Mouse (Mus musculus) limb, embryonic 11.5 days (tissue): ENCODE data around the gene Serpinb6b. TPM values are rescaled to one million over a fixed set of nuclear protein-coding genes. Genes with fewer than 3 reads are reported as not detected.

Source experiments
- ATAC-seq: fragments of 200-750 bp; cut with Nextera tagmentation; 2 replicates; pipeline ENCODE4 v1.8.0; 2017; ENCODE audit warnings: low read depth; ENCODE audit not compliant: insufficient number of reproducible peaks, low FRiP score, low TSS enrichment
- DNase-seq: peaks from one replicate; pipeline ENCODE4 v3.0.0-alpha.2; 2015; ENCODE audit warnings: low spot score
- H3K27ac ChIP-seq: fragments of 300-500 bp; sonication (generic); replicated peaks from 2 replicates; pipeline ENCODE4 v1.5.1; 2014; ENCODE audit warnings: low read depth, mild to moderate bottlenecking, low read length
- H3K27me3 ChIP-seq: fragments of 300-500 bp; sonication (generic); 2 replicates; pipeline ENCODE4 v1.6.1; 2014; ENCODE audit warnings: mild to moderate bottlenecking, low read length, mixed read lengths; ENCODE audit not compliant: control insufficient read depth, insufficient read depth
- H3K36me3 ChIP-seq: fragments of 300-500 bp; sonication (generic); 2 replicates; pipeline ENCODE4 v1.6.1; 2014; ENCODE audit warnings: mild to moderate bottlenecking, low read length, moderate library complexity, mixed read lengths; ENCODE audit not compliant: control insufficient read depth, insufficient read depth
- H3K4me1 ChIP-seq: fragments of 300-500 bp; sonication (generic); 2 replicates; pipeline ENCODE4 v1.6.1; 2014; ENCODE audit warnings: low read length, mixed read lengths; ENCODE audit not compliant: control insufficient read depth, insufficient read depth
- H3K4me2 ChIP-seq: fragments of 300-500 bp; sonication (generic); 2 replicates; pipeline ENCODE4 v1.6.1; 2014; ENCODE audit warnings: low read depth, mild to moderate bottlenecking, moderate library complexity; ENCODE audit not compliant: severe bottlenecking
- H3K4me3 ChIP-seq: fragments of 300-500 bp; sonication (generic); 2 replicates; pipeline ENCODE4 v1.5.1; 2014; ENCODE audit warnings: low read depth, low read length
- H3K9ac ChIP-seq: fragments of 300-500 bp; sonication (generic); 2 replicates; pipeline ENCODE4 v1.6.1; 2014; ENCODE audit warnings: mild to moderate bottlenecking, low read length
- H3K9me3 ChIP-seq: fragments of 300-500 bp; sonication (generic); 2 replicates; pipeline ENCODE4 v1.6.1; 2016; ENCODE audit warnings: low read length; ENCODE audit not compliant: control insufficient read depth
- WGBS: fragments of 180-500 bp; shearing (Covaris S2); extraction: QIAGEN DNeasy Blood & Tissue Kit; methylation state at CpG from one replicate; pipeline ENCODE4 v1.1.7; 2014; 5-methylcytosine and 5-hydroxymethylcytosine counted together
- polyA plus RNA-seq: library from polyadenylated mRNA; unstranded; fragments of >200 nt; fragmentation: Nextera tagmentation; extraction: Ambion mirVana; gene quantifications from 2 replicates; pipeline ENCODE4 v1.2.1, GENCODE M21; 2014

Serpinb6b gene
- polyA plus RNA-seq, 1 experiment from 2014 or later = 0.32 TPM

GRCm38 (mm10) chr13:33006555-33006954 lies 41.5 kb downstream of the Serpinb6b start:
- no peaks in the 10 kb centered on the region for H3K9me3 ChIP-seq
- H3K36me3 ChIP-seq = no peaks in the 10 kb centered on the region
- H3K4me1 ChIP-seq = no peaks in the 10 kb centered on the region
- WGBS = 82% methylated on average over 3 of the region's 3 CpGs
- no peak overlapping the region for H3K4me3 ChIP-seq
- DNase-seq (no peak), ATAC-seq (no peak)
- H3K27me3 ChIP-seq = no peaks in the 10 kb centered on the region
- H3K9ac ChIP-seq = no peak overlapping the region
- H3K4me2 ChIP-seq = no peak overlapping the region
- H3K27ac ChIP-seq = no peak overlapping the region

- Histone ChIP-seq H3K27me3 (no peaks in the 10 kb centered on the region), H3K27ac (no peak overlapping the region), H3K36me3 (no peaks in the 10 kb centered on the region), H3K4me2 (no peak overlapping the region), H3K4me3 (no peak overlapping the region), H3K9ac (no peak overlapping the region), H3K9me3 (no peaks in the 10 kb centered on the region), H3K4me1 (no peaks in the 10 kb centered on the region)
- WGBS = 92% methylated on average over 1 of the region's 1 CpGs
- no peak for DNase-seq
- ATAC-seq = no peak
Observed at GRCm38 (mm10) chr13:33012395-33012794, 47.4 kb downstream of the Serpinb6b start.

- Histone ChIP-seq H3K27ac (no peak overlapping the region), H3K36me3 (no peaks in the 10 kb centered on the region), H3K9me3 (no peaks in the 10 kb centered on the region), H3K4me3 (no peak overlapping the region), H3K9ac (no peak overlapping the region), H3K27me3 (no peaks in the 10 kb centered on the region), H3K4me2 (no peak overlapping the region), H3K4me1 (no peaks in the 10 kb centered on the region)
- no peak for DNase-seq
- no peak for ATAC-seq
- WGBS = 71% methylated on average over 2 of the region's 2 CpGs
Observed at GRCm38 (mm10) chr13:33013271-33013670, 48.3 kb downstream of the Serpinb6b start.

GRCm38 (mm10) chr13:33022371-33022770 lies 57.4 kb downstream of the Serpinb6b start:
- Histone ChIP-seq H3K4me1 (no peaks in the 10 kb centered on the region), H3K27ac (no peak overlapping the region), H3K36me3 (no peaks in the 10 kb centered on the region), H3K4me3 (no peak overlapping the region), H3K9ac (no peak overlapping the region), H3K27me3 (no peaks in the 10 kb centered on the region), H3K4me2 (no peak overlapping the region), H3K9me3 (no peaks in the 10 kb centered on the region)
- WGBS = 76% methylated on average over 1 of the region's 1 CpGs
- no peak for ATAC-seq
- no peak for DNase-seq

- DNase-seq (no peak), ATAC-seq (no peak)
- Histone ChIP-seq H3K4me2 (no peak overlapping the region), H3K4me3 (no peak overlapping the region), H3K9me3 (no peaks in the 10 kb centered on the region), H3K9ac (no peak overlapping the region), H3K36me3 (no peaks in the 10 kb centered on the region), H3K27ac (no peak overlapping the region), H3K4me1 (no peaks in the 10 kb centered on the region), H3K27me3 (no peaks in the 10 kb centered on the region)
- WGBS = 75% methylated on average over 1 of the region's 1 CpGs
Observed at GRCm38 (mm10) chr13:33026427-33027057, 61.5 kb downstream of the Serpinb6b start.

GRCm38 (mm10) chr13:33027244-33027643 lies 62.2 kb downstream of the Serpinb6b start, which contains the start of gene Serpinb9b:
Serpinb9b (plus strand) TSS chr13:33027416.
- Histone ChIP-seq H3K27me3 (no peaks in the 10 kb centered on the region), H3K4me2 (no peak within 1 kb of the TSS), H3K36me3 (no peaks in the 10 kb centered on the region), H3K4me3 (no peak within 1 kb of the TSS), H3K4me1 (no peaks in the 10 kb centered on the region), H3K27ac (no peak within 1 kb of the TSS), H3K9ac (no peak within 1 kb of the TSS), H3K9me3 (no peaks in the 10 kb centered on the region)
- 90% methylated on average over 2 of the region's 2 CpGs for WGBS
- no peak for ATAC-seq
- DNase-seq = no peak

- H3K4me1 ChIP-seq = no peaks in the 10 kb centered on the region
- ATAC-seq (no peak), DNase-seq (no peak)
- no peaks in the 10 kb centered on the region for H3K27me3 ChIP-seq
- no peak overlapping the region for H3K9ac ChIP-seq
- 34% methylated on average over 2 of the region's 2 CpGs for WGBS
- no peak overlapping the region for H3K27ac ChIP-seq
- H3K4me3 ChIP-seq = no peak overlapping the region
- H3K9me3 ChIP-seq = no peaks in the 10 kb centered on the region
- H3K4me2 ChIP-seq = no peak overlapping the region
- no peaks in the 10 kb centered on the region for H3K36me3 ChIP-seq
Observed at GRCm38 (mm10) chr13:33028146-33028545, 63.1 kb downstream of the Serpinb6b start.

- WGBS = 42% methylated on average over 2 of the region's 2 CpGs
- Histone ChIP-seq H3K4me1 (no peaks in the 10 kb centered on the region), H3K27ac (no peak overlapping the region), H3K9me3 (no peaks in the 10 kb centered on the region), H3K27me3 (no peaks in the 10 kb centered on the region), H3K4me2 (no peak overlapping the region), H3K9ac (no peak overlapping the region), H3K36me3 (no peaks in the 10 kb centered on the region), H3K4me3 (no peak overlapping the region)
- ATAC-seq = no peak
- DNase-seq = no peak
Observed at GRCm38 (mm10) chr13:33028550-33028949, 63.5 kb downstream of the Serpinb6b start.
